Mouse (Mus musculus): ENCODE measurements around the gene Slc25a11. TPM values are rescaled to one million over a fixed set of nuclear protein-coding genes. Genes with fewer than 3 reads are reported as not detected.

The Slc25a11 gene
- polyA plus RNA-seq, 1 experiment from 2014 or later, result 171 TPM

DNA sequence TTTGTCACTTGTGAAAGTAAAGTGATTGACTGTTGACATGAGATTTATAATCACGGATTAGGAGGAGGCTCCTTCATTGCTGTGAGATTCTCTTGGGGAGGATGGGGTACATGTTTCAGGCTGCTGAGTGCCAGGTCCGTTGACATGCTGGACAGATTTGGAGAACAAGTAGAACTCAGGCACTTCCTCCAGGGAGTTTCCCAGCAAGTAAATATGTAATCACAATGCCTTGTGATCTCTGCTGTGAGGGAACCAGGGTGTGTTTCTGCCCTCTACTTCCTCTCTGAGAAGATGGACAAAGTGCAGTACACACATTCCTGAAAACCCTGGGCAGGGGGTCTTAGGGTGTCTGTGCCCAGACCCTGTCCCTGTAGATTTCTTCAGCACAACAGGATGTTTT, 51.6 kb downstream of the Slc25a11 start:
- H3K9ac ChIP-seq, result no peak overlapping the region
- no peak overlapping the region for H3K4me2 ChIP-seq (replicated peaks)
- no peak overlapping the region for H3K4me3 ChIP-seq (replicated peaks)
- ATAC-seq (ENCODE audit: insufficient number of reproducible peaks, low FRiP score, low TSS enrichment, low read depth), result no peak
- WGBS, result 56% methylated on average over 2 of the region's 2 CpGs
- no peaks in the 10 kb centered on the region for H3K9me3 ChIP-seq (replicated peaks)
- no peak overlapping the region; the same call in 1 of the 2 replicates for H3K27ac ChIP-seq (replicated peaks)
- peaks cover 21% of the 10 kb centered on the region for H3K36me3 ChIP-seq
- H3K4me1 ChIP-seq, result no peaks in the 10 kb centered on the region; the same call in 1 of the 2 replicates
- no peaks in the 10 kb centered on the region for H3K27me3 ChIP-seq

DNA sequence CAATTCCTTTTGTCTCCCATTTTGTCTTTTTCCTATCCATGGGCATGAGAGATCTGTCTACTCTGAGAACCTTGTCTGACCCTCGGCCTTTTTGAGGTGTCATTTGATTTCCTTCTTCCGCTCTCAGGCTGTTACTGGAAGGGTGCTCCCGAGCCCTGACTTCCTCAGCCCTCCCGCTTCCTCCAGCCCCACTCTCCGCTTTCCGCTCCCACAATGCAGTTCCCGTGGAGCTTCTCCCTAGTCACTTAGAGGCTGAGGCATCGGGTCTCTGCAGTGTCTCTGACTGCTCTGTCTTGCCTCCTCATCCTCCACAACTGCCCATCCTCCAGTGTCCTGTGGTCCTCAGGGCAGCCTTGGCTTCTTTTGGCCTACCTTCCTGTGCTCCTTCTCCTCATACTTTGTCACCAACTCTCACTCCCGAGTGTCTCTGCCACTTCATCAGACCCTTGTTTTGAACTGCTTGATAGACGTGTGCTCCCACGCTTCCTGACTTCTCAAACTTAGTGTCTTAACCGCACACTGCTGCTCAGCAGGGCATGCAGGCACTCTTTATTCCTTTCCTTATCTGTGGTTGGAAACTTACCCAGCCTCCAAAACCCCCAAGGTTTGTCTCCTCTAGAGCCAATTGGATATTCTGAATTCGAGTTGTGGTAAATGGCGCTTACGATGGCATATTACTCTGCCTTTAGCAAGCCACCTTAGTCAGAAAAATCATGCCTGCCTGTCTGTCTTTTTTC, 52.9 kb downstream of the Slc25a11 start:
- Histone ChIP-seq H3K4me1 (no peaks in the 10 kb centered on the region; the same call in 1 of the 2 replicates), H3K9me3 (replicated peaks) (no peaks in the 10 kb centered on the region), H3K9ac (no peak overlapping the region), H3K4me2 (replicated peaks) (no peak overlapping the region), H3K27ac (replicated peaks) (0 out of 2 replicates have a peak overlapping the region, but pooled peaks have one; percentile 19), H3K36me3 (peaks cover 18% of the 10 kb centered on the region), H3K4me3 (replicated peaks) (no peak overlapping the region), H3K27me3 (no peaks in the 10 kb centered on the region)
- 86% methylated on average over 15 of the region's 15 CpGs for WGBS
- no peak for ATAC-seq (ENCODE audit: insufficient number of reproducible peaks, low FRiP score, low TSS enrichment, low read depth)

Other genes with a start within 250 kb of the Slc25a11 start
- 33.6 and 35.0 TPM in 2 replicates for gene Pelp1, start 237.4 kb downstream of the Slc25a11 start, polyA plus RNA-seq (2015; fragmentation: Nextera tagmentation; extraction: Ambion mirVana)
- gene Arrb2, start 214.8 kb downstream of the Slc25a11 start, polyA plus RNA-seq (2015; fragmentation: Nextera tagmentation; extraction: Ambion mirVana), result 26.1 and 28.8 TPM in 2 replicates
- gene Med11, start 195.6 kb downstream of the Slc25a11 start, polyA plus RNA-seq (2015; fragmentation: Nextera tagmentation; extraction: Ambion mirVana), result 37.0 and 42.9 TPM in 2 replicates
- 0.63 and 0.71 TPM in 2 replicates for gene Zmynd15, start 188.0 kb downstream of the Slc25a11 start, polyA plus RNA-seq (2015; fragmentation: Nextera tagmentation; extraction: Ambion mirVana)
- gene Cxcl16, start 187.5 kb downstream of the Slc25a11 start, polyA plus RNA-seq (2015; fragmentation: Nextera tagmentation; extraction: Ambion mirVana), result 4.1 and 4.5 TPM in 2 replicates
- 1.1 TPM in 1 of 2 replicates, not detected in the other for gene Tm4sf5, start 142.2 kb downstream of the Slc25a11 start, polyA plus RNA-seq (2015; fragmentation: Nextera tagmentation; extraction: Ambion mirVana)
- 0.35 and 0.60 TPM in 2 replicates for gene Vmo1, start 132.9 kb downstream of the Slc25a11 start, polyA plus RNA-seq (2015; fragmentation: Nextera tagmentation; extraction: Ambion mirVana)
- gene Gltpd2, start 128.3 kb downstream of the Slc25a11 start, polyA plus RNA-seq (2015; fragmentation: Nextera tagmentation; extraction: Ambion mirVana), result 0.44 and 0.59 TPM in 2 replicates
- gene Psmb6, start 122.1 kb downstream of the Slc25a11 start, polyA plus RNA-seq (2015; fragmentation: Nextera tagmentation; extraction: Ambion mirVana), result 727 and 733 TPM in 2 replicates
- 1.1 and 3.3 TPM in 2 replicates for gene Gm40193, start 114.5 kb downstream of the Slc25a11 start, polyA plus RNA-seq (2015; fragmentation: Nextera tagmentation; extraction: Ambion mirVana)
- 10.3 and 13.2 TPM in 2 replicates for gene Pld2, start 107.4 kb downstream of the Slc25a11 start, polyA plus RNA-seq (2015; fragmentation: Nextera tagmentation; extraction: Ambion mirVana)
- 16.7 and 20.3 TPM in 2 replicates for gene Mink1, start 84.6 kb downstream of the Slc25a11 start, polyA plus RNA-seq (2015; fragmentation: Nextera tagmentation; extraction: Ambion mirVana)
- not detected in 2 replicates for gene 4930544D05Rik, start 31.6 kb downstream of the Slc25a11 start, polyA plus RNA-seq (2015; fragmentation: Nextera tagmentation; extraction: Ambion mirVana)
- gene Chrne, start 28.3 kb downstream of the Slc25a11 start, polyA plus RNA-seq (2015; fragmentation: Nextera tagmentation; extraction: Ambion mirVana), result 0.49 and 0.65 TPM in 2 replicates
- 0.23 and 0.32 TPM in 2 replicates for gene Gp1ba, start 8.4 kb downstream of the Slc25a11 start, polyA plus RNA-seq (2015; fragmentation: Nextera tagmentation; extraction: Ambion mirVana)
- 129 and 147 TPM in 2 replicates for gene Rnf167, start 244 bp downstream of the Slc25a11 start, polyA plus RNA-seq (2015; fragmentation: Nextera tagmentation; extraction: Ambion mirVana)
- 1,669 and 1,769 TPM in 2 replicates for gene Pfn1, start 7.2 kb upstream of the Slc25a11 start, polyA plus RNA-seq (2015; fragmentation: Nextera tagmentation; extraction: Ambion mirVana)
- 81.9 and 112 TPM in 2 replicates for gene Eno3, start 9.7 kb upstream of the Slc25a11 start, polyA plus RNA-seq (2015; fragmentation: Nextera tagmentation; extraction: Ambion mirVana)
- 155 and 164 TPM in 2 replicates for gene Spag7, start 21.9 kb upstream of the Slc25a11 start, polyA plus RNA-seq (2015; fragmentation: Nextera tagmentation; extraction: Ambion mirVana)
- 14.5 and 17.5 TPM in 2 replicates for gene Camta2, start 40.6 kb upstream of the Slc25a11 start, polyA plus RNA-seq (2015; fragmentation: Nextera tagmentation; extraction: Ambion mirVana)
- gene Inca1, start 52.7 kb upstream of the Slc25a11 start, polyA plus RNA-seq (2015; fragmentation: Nextera tagmentation; extraction: Ambion mirVana), result 1.2 and 1.6 TPM in 2 replicates
- gene Kif1c, start 53.1 kb upstream of the Slc25a11 start, polyA plus RNA-seq (2015; fragmentation: Nextera tagmentation; extraction: Ambion mirVana), result 4.7 and 5.9 TPM in 2 replicates
- gene Zfp3, start 116.7 kb upstream of the Slc25a11 start, polyA plus RNA-seq (2015; fragmentation: Nextera tagmentation; extraction: Ambion mirVana), result 7.1 and 7.2 TPM in 2 replicates
- gene Scimp, start 165.1 kb upstream of the Slc25a11 start, polyA plus RNA-seq (2015; fragmentation: Nextera tagmentation; extraction: Ambion mirVana), result 0.46 TPM in 1 of 2 replicates, not detected in the other
- 34.7 and 35.1 TPM in 2 replicates for gene Rabep1, start 197.3 kb upstream of the Slc25a11 start, polyA plus RNA-seq (2015; fragmentation: Nextera tagmentation; extraction: Ambion mirVana)